Comparison of ENCODE assay signal across 11 mouse cellular contexts in the genomic region with DNA sequence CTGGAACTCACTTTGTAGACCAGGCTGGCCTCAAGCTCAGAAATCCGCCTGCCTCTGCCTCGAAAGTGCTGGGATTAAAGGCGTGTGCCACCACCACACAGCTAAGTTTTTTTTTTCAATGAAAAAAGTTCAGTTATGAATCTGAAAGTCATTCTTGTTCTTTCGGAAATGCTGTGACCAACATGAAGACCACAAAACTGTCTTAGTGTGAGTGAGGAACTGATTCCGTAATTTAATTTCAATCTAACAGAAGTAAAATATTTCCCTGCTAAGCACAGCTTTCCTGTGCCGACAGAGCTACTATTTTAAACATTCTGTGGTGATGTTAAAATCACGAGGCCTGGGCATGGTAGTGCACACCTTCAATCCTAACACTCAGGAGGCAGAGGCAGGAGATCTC.
"Had no signal": no experiment of that assay in that cellular context is flagged by ENCODE, and none has a peak within 500 bp of the region (broad histone marks: within the 10 kb centered on the region; RNA-seq: fewer than 3 reads in every experiment).

No protein-coding gene starts in this region.

- ATAC-seq: liver, postnatal 0 days; lung, postnatal 0 days; midbrain, embryonic 13.5 days; midbrain, embryonic 15.5 days had no signal

- DNase-seq: liver, postnatal 0 days; lung, adult 2 months; lung, postnatal 14 days; lung, postnatal 36 days; right cerebral cortex, postnatal 14 days; thymus, adult 2 months; thymus, postnatal 25 days; thymus, postnatal 4 days had no signal
